ENCODE assay signal across 9 mouse cellular contexts in the genomic region with DNA sequence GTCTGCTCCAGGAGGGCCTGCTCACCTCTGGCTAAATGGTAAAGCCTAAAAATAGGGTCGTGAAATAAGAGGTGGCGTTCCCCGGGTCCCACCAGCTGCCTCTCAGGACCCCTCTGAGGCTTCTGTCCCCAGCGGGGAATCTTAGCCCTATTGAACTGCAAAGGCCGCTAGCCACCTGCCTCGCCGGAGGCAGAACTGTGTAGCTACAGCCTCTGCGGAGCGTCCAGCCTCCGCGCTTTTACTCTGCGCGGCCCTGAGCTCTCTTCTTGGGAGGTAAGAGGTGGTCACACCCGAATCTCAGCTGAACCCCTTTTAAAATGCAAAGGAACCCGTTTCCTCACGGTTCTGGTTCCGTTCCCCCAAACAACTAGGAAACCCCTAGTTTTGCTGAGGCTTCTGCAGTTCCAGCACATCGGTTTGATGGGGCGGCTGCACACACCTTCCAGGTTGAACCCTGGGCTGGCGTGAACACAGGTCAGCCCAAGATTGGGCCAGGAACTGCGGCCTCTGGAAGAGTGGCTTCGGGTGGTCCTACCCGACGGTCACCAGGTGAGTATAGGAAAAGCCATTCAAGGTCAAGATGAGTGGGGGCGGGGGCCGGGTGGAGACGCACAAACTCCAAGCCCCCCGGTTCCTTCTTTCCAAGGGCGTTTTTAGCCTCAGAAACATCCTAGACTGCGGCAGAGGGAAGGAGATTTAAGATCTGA. TPM values are rescaled to one million over a fixed set of nuclear protein-coding genes. Genes with fewer than 3 reads are reported as not detected.
DNase-seq lines count a peak whose midpoint lies in the region; ATAC-seq lines count a peak whose summit lies in the region.
"Had no signal": no experiment of that assay in that cellular context is flagged by ENCODE, and none has a peak within 500 bp of the region (broad histone marks: within the 10 kb centered on the region; RNA-seq: fewer than 3 reads in every experiment).

No protein-coding gene starts in this region.

- peak overlapping the region in 1 of 2 experiments; percentile 21; a peak in 1 of 4 replicates for H3K4me3 ChIP-seq in heart, embryonic 14.5 days (ENCODE audit: control insufficient read depth in 1 of 2, insufficient read depth in 1 of 2, low read depth in 1 of 2, low read length in 2 of 2)
- H3K4me3 ChIP-seq in hindbrain, embryonic 15.5 days = peak overlapping the region; percentile 22
- H3K4me3 ChIP-seq in neural tube, embryonic 12.5 days = peak overlapping the region; percentile 32
- H3K4me3 ChIP-seq: embryonic facial prominence, embryonic 15.5 days had no signal

- H3K36me3 ChIP-seq in heart, embryonic 14.5 days (ENCODE audit: control insufficient read depth, insufficient read depth, low read length) = no peaks in the 10 kb centered on the region
- no peaks in the 10 kb centered on the region for H3K36me3 ChIP-seq in hindbrain, embryonic 15.5 days
- no peaks in the 10 kb centered on the region for H3K36me3 ChIP-seq in neural tube, embryonic 12.5 days
- H3K36me3 ChIP-seq: embryonic facial prominence, embryonic 15.5 days had no signal

- whole genome bisulfite sequencing in heart, embryonic 14.5 days = 3% methylated on average over 30 of the region's 30 CpGs
- 3% methylated on average over 30 of the region's 30 CpGs for WGBS in hindbrain, embryonic 15.5 days
- 2% methylated on average over 30 of the region's 30 CpGs for WGBS in neural tube, embryonic 12.5 days

- H3K4me1 ChIP-seq in heart, embryonic 14.5 days (ENCODE audit: control insufficient read depth in 2 of 2, insufficient read depth in 2 of 2, low read length in 2 of 2) = peaks cover 5 to 15% of the 10 kb centered on the region in 2 experiments; a peak in 3 of 4 replicates
- peaks cover 11% of the 10 kb centered on the region for H3K4me1 ChIP-seq in hindbrain, embryonic 15.5 days (replicated peaks)
- H3K4me1 ChIP-seq in neural tube, embryonic 12.5 days = peaks cover 36% of the 10 kb centered on the region

- H3K4me2 ChIP-seq in heart, embryonic 14.5 days (ENCODE audit: low read length) = peak overlapping the region; percentile 48
- peak overlapping the region; percentile 44 for H3K4me2 ChIP-seq in hindbrain, embryonic 15.5 days
- peak overlapping the region; percentile 59 for H3K4me2 ChIP-seq in neural tube, embryonic 12.5 days (replicated peaks)

- no peaks in the 10 kb centered on the region for H3K9me3 ChIP-seq in heart, embryonic 14.5 days (ENCODE audit: control insufficient read depth, low read length)
- no peaks in the 10 kb centered on the region for H3K9me3 ChIP-seq in hindbrain, embryonic 15.5 days
- H3K9me3 ChIP-seq in neural tube, embryonic 12.5 days = no peaks in the 10 kb centered on the region
- H3K9me3 ChIP-seq: embryonic facial prominence, embryonic 15.5 days had no signal

- H3K27me3 ChIP-seq in heart, embryonic 14.5 days (ENCODE audit: control insufficient read depth, insufficient read depth, low read length) = peaks cover 85% of the 10 kb centered on the region
- peaks cover 60% of the 10 kb centered on the region for H3K27me3 ChIP-seq in hindbrain, embryonic 15.5 days
- peaks cover 85% of the 10 kb centered on the region for H3K27me3 ChIP-seq in neural tube, embryonic 12.5 days (replicated peaks)

- no peak overlapping the region for H3K9ac ChIP-seq in heart, embryonic 14.5 days (ENCODE audit: low read length)
- peak overlapping the region; percentile 5 for H3K9ac ChIP-seq in hindbrain, embryonic 15.5 days
- peak overlapping the region; percentile 52 for H3K9ac ChIP-seq in neural tube, embryonic 12.5 days
- H3K9ac ChIP-seq: embryonic facial prominence, embryonic 15.5 days had no signal

- ATAC-seq in heart, embryonic 14.5 days (ENCODE audit: insufficient number of reproducible peaks, insufficient read depth, low FRiP score, low read depth) = no peak
- no peak for ATAC-seq in hindbrain, embryonic 15.5 days (ENCODE audit: low FRiP score, low read depth)
- ATAC-seq in neural tube, embryonic 12.5 days (ENCODE audit: low FRiP score, low read depth) = no peak
- no peak for ATAC-seq in CD4-positive, CD25-positive, alpha-beta regulatory T cell, adult 4 months
- no peak for ATAC-seq in erythroblast, adult 5-6 weeks (replicated peaks; ENCODE audit: low FRiP score, poor library complexity, severe bottlenecking)

- no peak overlapping the region for H3K27ac ChIP-seq in heart, embryonic 14.5 days (replicated peaks in 1 of 2; ENCODE audit: control insufficient read depth in 1 of 2, insufficient read depth in 1 of 2, low read depth in 2 of 2, low read length in 2 of 2)
- H3K27ac ChIP-seq in hindbrain, embryonic 15.5 days (replicated peaks) = peak overlapping the region; percentile 14
- H3K27ac ChIP-seq in neural tube, embryonic 12.5 days = peak overlapping the region; percentile 50; the same call in 1 of the 2 replicates
- H3K27ac ChIP-seq: embryonic facial prominence, embryonic 15.5 days had no signal

- no peak for DNase-seq in heart, adult 18-20 months
- peak; percentile 54 for DNase-seq in embryo, embryonic 11 days
- no peak for DNase-seq in Muller cell, postnatal 12 days (ENCODE audit: inconsistent ontology term)

RNA-seq across cellular contexts. Expression of a gene that starts 16.9 kb away (rescaled TPM):
- 28.3 and 28.4 TPM in 2 replicates for polyA plus RNA-seq in heart, embryonic 14.5 days (2014; fragmentation: Nextera tagmentation; extraction: Ambion mirVana)
- 100 to 1,000 TPM; 102 to 117 TPM for total RNA-seq in heart, adult 18-20 months (2021)
- 22.1 and 24.5 TPM in 2 replicates for polyA plus RNA-seq in hindbrain, embryonic 15.5 days (2015; fragmentation: Nextera tagmentation; extraction: Ambion mirVana)
- 31.4 and 34.1 TPM in 2 replicates for polyA plus RNA-seq in neural tube, embryonic 12.5 days (2016; fragmentation: Nextera tagmentation; extraction: Ambion mirVana)
- polyA plus RNA-seq in CD4-positive, CD25-positive, alpha-beta regulatory T cell, adult 4 months (2017; shearing (Covaris generic)) = 10 to 100 TPM; 20.3 to 28.6 TPM
- total RNA-seq in erythroblast, adult 5-6 weeks (2015; ENCODE audit: low replicate concordance) = 8.3 and 22.6 TPM in 2 replicates
- 10.7 and 19.1 TPM in 2 replicates for total RNA-seq in erythroblast, adult 5-6 weeks (2017; ENCODE audit: low replicate concordance)

Comparison
In these comparisons a context has a peak if more than half of its experiments do, and no peak if none do; other contexts are left out.
1. H3K27ac ChIP-seq: peak in hindbrain, embryonic 15.5 days (single experiment) and neural tube, embryonic 12.5 days (single experiment); none in heart, embryonic 14.5 days (0 of 2).
2. Peak in every context shown above with its lines, with median percentiles within 50 percentile points of each other: H3K4me2 ChIP-seq.